Mouse (Mus musculus) cerebellum, postnatal 4 days (tissue): ENCODE data around the gene Med12l.
"Not testable (repeated sequence)": the region's sequence is repeated elsewhere in the genome, so short reads cannot be mapped to it uniquely, and the experiment has no call there.

Experiments used
- DNase-seq, 2 experiments: peaks; one replicate each; pipeline ENCODE4 v3.0.0; 2022; ENCODE audit warnings: low spot score in 2 of 2, mixed read lengths in 1 of 2

Med12l gene

GRCm38 (mm10) chr3:59101218-59101986 lies 95.8 kb downstream of the Med12l start, which contains the start of gene Gpr171:
Gpr171 (minus strand) TSS chr3:59101821.
- DNase-seq, result no peak

- DNase-seq, result no peak
These were observed 96.5 kb downstream of the Med12l start for GRCm38 (mm10) chr3:59102146-59102545.

GRCm38 (mm10) chr3:59104462-59104861 lies 98.8 kb downstream of the Med12l start:
- no peak for DNase-seq

- no peak for DNase-seq
These were observed 101.8 kb downstream of the Med12l start for GRCm38 (mm10) chr3:59107439-59107838.

- DNase-seq, result not testable (repeated sequence)
These were observed 104.2 kb downstream of the Med12l start for GRCm38 (mm10) chr3:59109834-59110233.

- DNase-seq, result no peak
These were observed 106.3 kb downstream of the Med12l start for GRCm38 (mm10) chr3:59111944-59112343.

- not testable (repeated sequence) for DNase-seq
These were observed 107.7 kb downstream of the Med12l start for GRCm38 (mm10) chr3:59113291-59113690.

- no peak for DNase-seq
These were observed 108.4 kb downstream of the Med12l start for GRCm38 (mm10) chr3:59113973-59114517.

GRCm38 (mm10) chr3:59121067-59121730 lies 115.6 kb downstream of the Med12l start:
- no peak for DNase-seq

- no peak for DNase-seq
These were observed 116.3 kb downstream of the Med12l start for GRCm38 (mm10) chr3:59121780-59122449.

- no peak for DNase-seq
These were observed 119.4 kb downstream of the Med12l start for GRCm38 (mm10) chr3:59125022-59125421.

- no peak for DNase-seq
These were observed 120.3 kb downstream of the Med12l start for GRCm38 (mm10) chr3:59125783-59126555.

GRCm38 (mm10) chr3:59128681-59129080 lies 123.1 kb downstream of the Med12l start:
- DNase-seq, result no peak

- DNase-seq, result no peak
These were observed 123.9 kb downstream of the Med12l start for GRCm38 (mm10) chr3:59129547-59129946.

GRCm38 (mm10) chr3:59130431-59130830 lies 124.8 kb downstream of the Med12l start:
- no peak for DNase-seq

GRCm38 (mm10) chr3:59131081-59131480 lies 125.5 kb downstream of the Med12l start:
- no peak for DNase-seq

GRCm38 (mm10) chr3:59131966-59132365 lies 126.3 kb downstream of the Med12l start:
- DNase-seq, result no peak

GRCm38 (mm10) chr3:59133189-59133588 lies 127.6 kb downstream of the Med12l start:
- DNase-seq, result no peak

GRCm38 (mm10) chr3:59135911-59136653 lies 130.5 kb downstream of the Med12l start:
- no peak for DNase-seq

- DNase-seq, result no peak
These were observed 133.4 kb downstream of the Med12l start for GRCm38 (mm10) chr3:59138946-59139468.
